Mouse (Mus musculus) intestine, embryonic 16.5 days (tissue): ENCODE measurements at regions not wholly inside any gene's neighbourhood (a gene's known extent, or its start where the extent isn't known, plus 50 kb on each side); places are given as distances from the start of the nearest gene placed in this dataset.
A peak's percentile ranks its signal among the peaks of the same experiment; 100 is the strongest.

Experiments
- ATAC-seq: fragments of 200-750 bp; cut with Nextera tagmentation; 2 replicates; pipeline ENCODE4 v1.8.0; 2017; ENCODE audit warnings: moderate TSS enrichment, moderate library complexity
- H3K27ac ChIP-seq: fragments of 300-500 bp; sonication (generic); 2 replicates; pipeline ENCODE4 v1.5.1; 2014; ENCODE audit warnings: mild to moderate bottlenecking, low read length
- H3K27me3 ChIP-seq: fragments of 300-500 bp; sonication (generic); replicated peaks from 2 replicates; pipeline ENCODE4 v1.6.1; 2014; ENCODE audit warnings: low read length, control low read depth, mixed read lengths; ENCODE audit not compliant: control insufficient read depth, insufficient read depth
- H3K36me3 ChIP-seq: fragments of 300-500 bp; sonication (generic); 2 replicates; pipeline ENCODE4 v1.6.1; 2014; ENCODE audit warnings: low read length, control low read depth; ENCODE audit not compliant: control insufficient read depth, insufficient read depth
- H3K4me1 ChIP-seq: fragments of 300-500 bp; sonication (generic); 2 replicates; pipeline ENCODE4 v1.6.1; 2014; ENCODE audit warnings: low read length, control low read depth, mixed read lengths; ENCODE audit not compliant: control insufficient read depth, insufficient read depth
- H3K4me2 ChIP-seq: fragments of 300-500 bp; sonication (generic); 2 replicates; pipeline ENCODE4 v1.6.1; 2014; ENCODE audit warnings: low read depth, low read length, control low read depth
- H3K4me3 ChIP-seq: fragments of 300-500 bp; sonication (generic); 2 replicates; pipeline ENCODE4 v1.5.1; 2014; ENCODE audit warnings: mild to moderate bottlenecking, low read length
- H3K9ac ChIP-seq: fragments of 300-500 bp; sonication (generic); 2 replicates; pipeline ENCODE4 v1.6.1; 2014; ENCODE audit warnings: low read depth, low read length
- H3K9me3 ChIP-seq: fragments of 300-500 bp; sonication (generic); 2 replicates; pipeline ENCODE4 v1.6.1; 2016; ENCODE audit warnings: low read length, control low read depth; ENCODE audit not compliant: control insufficient read depth
- WGBS: fragments of 180-500 bp; shearing (Covaris S2); extraction: QIAGEN DNeasy Blood & Tissue Kit; methylation state at CpG from one replicate; pipeline ENCODE4 v1.1.7; 2014; 5-methylcytosine and 5-hydroxymethylcytosine counted together

- no peak for ATAC-seq
- Histone ChIP-seq H3K4me3 (no peak overlapping the region), H3K9me3 (no peaks in the 10 kb centered on the region), H3K4me1 (peaks cover 3% of the 10 kb centered on the region; the same call in 1 of the 2 replicates), H3K36me3 (no peaks in the 10 kb centered on the region), H3K27me3 (no peaks in the 10 kb centered on the region; the same call in 1 of the 2 replicates), H3K9ac (no peak overlapping the region), H3K4me2 (no peak overlapping the region), H3K27ac (no peak overlapping the region)
- 54% methylated on average over 3 of the region's 3 CpGs for WGBS
These were observed 289.9 kb upstream of the Rps6ka3 start for GRCm38 (mm10) chrX:158920217-158920616.

GRCm38 (mm10) chrX:158921424-158921823, 288.7 kb upstream of the Rps6ka3 start:
- WGBS: 52% methylated on average over 5 of the region's 5 CpGs
- peaks cover 3% of the 10 kb centered on the region; the same call in 1 of the 2 replicates for H3K4me1 ChIP-seq
- H3K27me3 ChIP-seq: no peaks in the 10 kb centered on the region; the same call in 1 of the 2 replicates
- no peaks in the 10 kb centered on the region for H3K36me3 ChIP-seq
- H3K4me3 ChIP-seq: no peak overlapping the region
- no peaks in the 10 kb centered on the region for H3K9me3 ChIP-seq
- no peak for ATAC-seq
- no peak overlapping the region for H3K27ac ChIP-seq
- no peak overlapping the region for H3K9ac ChIP-seq
- H3K4me2 ChIP-seq: no peak overlapping the region

DNA sequence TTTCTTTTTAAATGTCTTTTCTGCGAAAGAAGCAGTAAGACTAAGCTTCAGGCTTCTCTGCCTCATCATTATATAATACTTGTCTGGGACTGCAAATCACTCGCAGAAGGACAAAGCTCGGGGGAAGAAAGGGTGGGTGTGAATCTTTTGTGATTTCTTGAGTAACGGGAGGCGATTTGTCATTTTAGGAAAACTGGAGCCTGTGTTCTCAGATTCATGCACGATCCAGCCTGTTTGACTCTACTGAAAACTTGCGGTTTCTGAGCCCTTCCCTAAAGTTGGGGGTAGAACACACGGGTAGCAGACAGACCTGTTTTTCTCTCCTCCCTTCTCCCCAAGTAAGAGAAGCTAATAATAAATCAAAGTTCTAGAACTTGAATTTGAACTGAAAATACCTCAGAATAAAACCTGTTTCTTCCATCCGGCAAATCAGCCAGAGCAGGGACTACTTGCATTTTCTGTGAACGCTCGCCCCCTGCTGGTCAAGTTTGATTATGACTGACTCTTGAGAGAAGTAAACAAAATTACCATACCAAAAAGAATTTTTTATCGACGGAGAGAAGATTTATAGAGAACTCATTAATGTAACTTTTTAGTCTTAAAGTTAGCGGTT, 288.2 kb upstream of the Rps6ka3 start:
- no peak overlapping the region for H3K9ac ChIP-seq
- H3K27me3 ChIP-seq: no peaks in the 10 kb centered on the region; the same call in 1 of the 2 replicates
- H3K4me1 ChIP-seq: peaks cover 3% of the 10 kb centered on the region; the same call in 1 of the 2 replicates
- WGBS: 28% methylated on average over 14 of the region's 14 CpGs
- no peaks in the 10 kb centered on the region for H3K9me3 ChIP-seq
- H3K4me3 ChIP-seq: no peak overlapping the region
- H3K4me2 ChIP-seq: no peak overlapping the region
- H3K36me3 ChIP-seq: no peaks in the 10 kb centered on the region
- ATAC-seq: no peak
- H3K27ac ChIP-seq: no peak overlapping the region

DNA sequence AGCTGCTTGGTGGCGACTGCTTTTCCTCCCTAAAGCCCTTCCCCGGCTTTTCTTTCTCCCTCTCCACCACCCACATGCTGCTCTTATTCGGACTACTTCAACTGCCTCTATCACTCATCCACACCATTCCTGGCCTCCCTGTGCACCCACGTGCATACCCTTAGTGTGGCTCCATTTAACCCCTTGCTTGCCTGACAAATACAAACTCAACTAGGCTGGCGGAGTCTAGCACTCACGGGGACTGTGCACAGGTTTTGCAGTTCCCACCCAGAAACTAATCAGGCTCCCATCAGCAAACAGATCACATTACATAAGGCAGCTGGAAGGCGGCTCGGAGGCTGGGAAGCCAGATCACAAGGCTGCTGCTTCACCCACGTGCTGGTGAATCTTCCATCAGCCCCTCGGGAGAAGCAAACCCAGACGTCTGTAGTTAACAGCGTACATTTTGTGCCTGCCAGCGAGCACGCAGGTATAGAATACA, 287.0 kb upstream of the Rps6ka3 start:
- no peak overlapping the region for H3K4me2 ChIP-seq
- no peak overlapping the region for H3K4me3 ChIP-seq
- peaks cover 3% of the 10 kb centered on the region; the same call in 1 of the 2 replicates for H3K4me1 ChIP-seq
- H3K36me3 ChIP-seq: no peaks in the 10 kb centered on the region
- ATAC-seq: peak; percentile 59
- H3K9ac ChIP-seq: no peak overlapping the region
- no peaks in the 10 kb centered on the region for H3K9me3 ChIP-seq
- no peaks in the 10 kb centered on the region; the same call in 1 of the 2 replicates for H3K27me3 ChIP-seq
- H3K27ac ChIP-seq: no peak overlapping the region
- 19% methylated on average over 14 of the region's 14 CpGs for WGBS

DNA sequence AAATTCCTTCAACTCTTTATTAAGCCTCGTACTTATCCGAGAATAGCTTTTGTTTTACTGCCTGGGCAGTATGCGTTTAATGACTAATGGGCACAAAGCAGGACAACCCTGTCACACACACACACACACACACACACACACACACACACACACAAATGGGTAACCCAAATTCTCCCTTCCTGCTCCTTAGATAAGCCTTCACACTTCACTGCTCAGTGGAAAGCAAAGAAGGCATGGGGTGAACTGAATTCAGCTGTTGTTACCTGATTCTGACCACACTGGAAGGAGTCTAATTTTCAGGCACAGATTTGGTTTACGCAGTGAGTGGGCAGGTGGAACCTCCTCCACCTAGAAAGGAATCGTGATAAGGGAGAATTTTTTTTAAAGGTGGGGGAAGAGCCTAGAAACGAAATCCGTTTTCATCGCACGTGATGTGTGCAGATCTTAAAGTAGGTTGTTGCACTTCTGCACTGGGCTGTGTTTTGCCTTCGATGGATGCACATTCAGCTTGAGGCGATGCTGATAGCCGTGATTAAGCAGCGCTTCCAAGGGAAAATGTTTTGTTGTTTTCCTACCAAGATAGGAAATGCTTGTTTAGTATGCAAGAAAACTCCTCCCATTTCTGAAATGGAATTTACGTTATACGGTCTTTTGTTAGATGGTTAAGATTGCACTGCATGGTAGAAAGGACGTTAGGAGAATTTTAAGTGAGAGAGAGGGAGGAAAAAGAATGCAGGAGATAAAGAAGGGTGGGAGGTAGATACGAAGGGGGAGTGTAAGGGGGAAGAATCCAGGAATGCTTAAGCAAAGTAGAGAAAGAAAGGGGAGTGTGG, 286.2 kb upstream of the Rps6ka3 start:
- whole genome bisulfite sequencing: 41% methylated on average over 17 of the region's 17 CpGs
- no peak overlapping the region for H3K4me3 ChIP-seq
- no peak for ATAC-seq
- H3K9me3 ChIP-seq: no peaks in the 10 kb centered on the region
- no peak overlapping the region for H3K9ac ChIP-seq
- no peaks in the 10 kb centered on the region for H3K36me3 ChIP-seq
- H3K4me1 ChIP-seq: peaks cover 3% of the 10 kb centered on the region; the same call in 1 of the 2 replicates
- no peak overlapping the region for H3K27ac ChIP-seq
- H3K4me2 ChIP-seq: no peak overlapping the region
- H3K27me3 ChIP-seq: no peaks in the 10 kb centered on the region; the same call in 1 of the 2 replicates

DNA sequence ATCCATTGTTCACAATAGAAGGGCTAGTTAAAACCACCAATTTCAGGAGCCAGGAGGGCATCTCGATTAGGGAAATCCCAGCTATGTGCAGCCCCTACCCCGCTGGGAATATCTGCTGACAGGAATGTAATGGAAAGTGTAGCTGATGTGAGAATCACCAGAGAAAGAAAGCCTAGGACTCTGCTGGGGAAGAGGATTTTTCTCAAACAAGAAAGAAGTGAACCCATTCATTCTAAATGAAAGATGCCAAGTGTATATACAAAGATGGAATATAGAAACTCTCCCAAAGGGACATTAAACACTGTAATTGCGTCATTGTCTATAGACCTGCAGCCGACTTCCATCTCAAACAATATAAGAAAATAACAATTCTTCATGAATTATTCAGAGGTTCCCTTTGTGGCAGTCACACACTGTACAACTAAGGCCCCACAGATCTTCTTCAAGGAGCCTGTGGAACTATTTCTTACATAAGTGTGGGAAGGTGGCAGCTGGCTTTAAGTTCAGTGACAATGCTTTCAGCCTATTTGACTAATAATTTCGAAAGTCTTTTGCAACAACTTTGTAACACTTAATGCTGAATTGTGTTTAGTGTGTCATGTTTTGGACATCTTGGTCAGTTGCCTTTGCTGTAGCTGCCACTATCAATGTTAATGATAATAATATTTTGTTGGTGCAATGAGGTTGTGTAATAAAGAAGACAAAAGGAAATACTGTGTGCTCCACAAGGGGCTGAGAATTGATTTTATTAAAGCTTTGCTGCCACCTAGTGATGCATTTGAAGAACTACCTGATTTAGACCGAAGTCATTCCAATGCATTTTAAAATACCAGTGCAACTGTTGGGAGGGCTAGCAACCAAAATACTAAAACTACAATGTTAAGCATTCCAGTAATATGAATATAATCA, 285.4 kb upstream of the Rps6ka3 start:
- H3K9ac ChIP-seq: no peak overlapping the region
- H3K9me3 ChIP-seq: no peaks in the 10 kb centered on the region
- no peaks in the 10 kb centered on the region for H3K36me3 ChIP-seq
- no peak overlapping the region for H3K4me2 ChIP-seq
- no peak overlapping the region for H3K4me3 ChIP-seq
- no peak overlapping the region for H3K27ac ChIP-seq
- no peaks in the 10 kb centered on the region; the same call in 1 of the 2 replicates for H3K27me3 ChIP-seq
- WGBS: 35% methylated on average over 6 of the region's 6 CpGs
- no peak for ATAC-seq
- H3K4me1 ChIP-seq: peaks cover 3% of the 10 kb centered on the region; the same call in 1 of the 2 replicates

DNA sequence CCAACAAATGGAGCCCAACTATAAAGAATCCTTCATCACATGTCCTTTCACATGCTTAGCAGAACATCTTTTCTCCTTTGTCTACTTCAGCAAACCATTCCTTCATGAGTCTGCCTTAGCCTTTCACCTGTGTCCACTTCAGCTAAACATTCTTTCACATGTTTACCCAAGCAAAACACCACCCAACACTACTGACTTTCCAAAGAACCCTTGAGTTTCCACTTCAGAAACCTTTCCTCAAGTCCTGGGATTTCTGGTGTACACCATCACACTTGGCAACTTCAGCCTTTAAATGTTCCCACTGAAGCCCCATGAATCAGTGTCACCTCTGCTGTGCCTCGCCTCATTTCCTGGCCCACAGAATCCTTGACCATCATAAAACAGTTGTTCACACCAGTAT, 278.2 kb upstream of the Rps6ka3 start:
- H3K4me3 ChIP-seq: no peak overlapping the region
- H3K4me1 ChIP-seq: no peaks in the 10 kb centered on the region
- H3K4me2 ChIP-seq: no peak overlapping the region
- ATAC-seq: no peak
- H3K27me3 ChIP-seq: no peaks in the 10 kb centered on the region
- H3K27ac ChIP-seq: no peak overlapping the region
- H3K9ac ChIP-seq: no peak overlapping the region
- no peaks in the 10 kb centered on the region for H3K9me3 ChIP-seq
- 77% methylated on average over 1 of the region's 1 CpGs for WGBS
- H3K36me3 ChIP-seq: no peaks in the 10 kb centered on the region

- Histone ChIP-seq H3K27me3 (no peaks in the 10 kb centered on the region), H3K27ac (no peak overlapping the region), H3K4me3 (no peak overlapping the region), H3K9me3 (no peaks in the 10 kb centered on the region), H3K9ac (no peak overlapping the region), H3K4me1 (no peaks in the 10 kb centered on the region), H3K36me3 (no peaks in the 10 kb centered on the region), H3K4me2 (no peak overlapping the region)
- ATAC-seq: no peak
- WGBS: 68% methylated on average over 4 of the region's 4 CpGs
These were observed 262.9 kb upstream of the Rps6ka3 start for GRCm38 (mm10) chrX:158947191-158947590.

- 66% methylated on average over 5 of the region's 5 CpGs for WGBS
- Histone ChIP-seq H3K4me3 (no peak overlapping the region), H3K4me2 (no peak overlapping the region), H3K9me3 (no peaks in the 10 kb centered on the region), H3K9ac (no peak overlapping the region), H3K4me1 (no peaks in the 10 kb centered on the region), H3K36me3 (no peaks in the 10 kb centered on the region), H3K27me3 (no peaks in the 10 kb centered on the region), H3K27ac (no peak overlapping the region)
- ATAC-seq: no peak
These were observed 238.4 kb upstream of the Rps6ka3 start for GRCm38 (mm10) chrX:158971726-158972125.
